Mouse (Mus musculus): ENCODE data around the gene Irak4.

The Irak4 gene

DNA sequence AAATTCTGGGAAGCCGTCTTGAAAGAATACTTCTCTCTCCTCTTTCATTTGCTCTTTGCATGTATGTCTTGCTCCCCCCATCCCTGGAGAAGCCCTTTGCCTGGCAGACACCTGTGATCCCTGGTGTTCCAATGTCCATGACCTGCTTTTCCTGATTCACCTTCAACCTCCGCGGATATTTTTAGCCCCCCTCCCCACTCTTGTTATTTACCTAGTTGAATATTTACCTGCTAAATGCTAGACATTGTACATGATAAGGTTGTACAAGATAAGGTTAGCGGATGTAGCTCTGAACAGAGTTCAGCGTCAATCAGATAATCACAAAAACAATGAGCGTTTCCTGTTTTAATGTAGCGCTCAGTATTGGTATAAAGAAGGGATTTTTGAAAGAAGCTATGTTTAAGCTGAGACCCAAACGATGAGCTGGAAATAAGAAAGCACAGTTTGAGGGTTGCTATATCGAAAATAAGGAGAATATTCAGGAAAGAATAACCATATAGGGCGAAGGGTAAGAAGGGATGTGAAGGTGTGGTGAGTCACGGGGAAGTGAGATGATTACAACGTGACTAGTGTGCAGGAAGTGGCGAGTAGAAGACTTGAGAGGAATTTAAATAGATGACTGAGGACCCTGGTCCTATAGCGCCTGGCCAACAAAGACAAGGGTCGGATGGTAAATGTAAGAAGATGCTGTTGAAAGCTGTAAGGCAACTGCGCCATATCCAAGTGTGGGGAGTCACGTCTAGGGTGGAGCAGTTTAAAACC lies 15.6 kb downstream of the Irak4 start:
- DNase-seq (ENCODE audit: low read depth, low spot score) = no peak

DNA sequence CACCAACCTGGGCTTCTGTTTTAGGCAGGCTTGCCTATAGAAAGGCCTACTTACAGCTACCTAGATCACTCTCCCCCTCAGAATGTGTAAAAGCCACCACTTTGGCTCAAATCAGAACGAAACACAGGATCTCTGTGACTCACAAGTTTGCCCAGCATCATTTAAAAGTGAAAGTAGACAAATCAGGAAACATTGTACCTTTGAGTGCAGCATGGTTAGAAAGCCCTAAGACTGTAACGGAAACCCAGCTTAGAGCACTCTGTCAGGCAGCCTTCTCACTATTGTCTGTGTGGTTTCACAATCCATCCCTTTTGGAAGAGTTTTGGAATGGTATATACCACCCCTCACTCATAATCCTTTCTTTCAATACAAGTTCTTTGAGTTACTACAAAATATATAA lies 21.5 kb downstream of the Irak4 start:
- no peak for DNase-seq (ENCODE audit: low read depth, low spot score)

DNA sequence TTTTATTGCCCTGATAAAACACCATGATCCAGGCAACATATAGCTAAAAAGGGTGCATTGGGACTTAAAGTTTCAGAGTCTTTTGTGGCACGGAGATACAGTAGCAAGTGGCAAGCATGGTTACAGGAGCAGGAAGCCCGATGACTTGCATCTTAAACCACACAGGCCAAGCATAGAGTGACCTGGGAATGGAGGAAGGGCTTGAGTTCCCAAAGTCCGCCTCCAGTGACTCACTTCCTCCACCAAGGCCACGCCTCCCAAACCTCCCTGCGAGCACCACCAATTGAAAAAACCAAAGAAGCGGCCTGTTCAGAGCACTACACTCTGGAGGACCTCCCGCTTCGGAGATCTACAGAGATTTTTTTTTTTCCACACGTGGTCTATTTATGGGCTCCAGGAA lies 22.4 kb downstream of the Irak4 start:
- peak; percentile 97 for DNase-seq (ENCODE audit: low read depth, low spot score)

DNA sequence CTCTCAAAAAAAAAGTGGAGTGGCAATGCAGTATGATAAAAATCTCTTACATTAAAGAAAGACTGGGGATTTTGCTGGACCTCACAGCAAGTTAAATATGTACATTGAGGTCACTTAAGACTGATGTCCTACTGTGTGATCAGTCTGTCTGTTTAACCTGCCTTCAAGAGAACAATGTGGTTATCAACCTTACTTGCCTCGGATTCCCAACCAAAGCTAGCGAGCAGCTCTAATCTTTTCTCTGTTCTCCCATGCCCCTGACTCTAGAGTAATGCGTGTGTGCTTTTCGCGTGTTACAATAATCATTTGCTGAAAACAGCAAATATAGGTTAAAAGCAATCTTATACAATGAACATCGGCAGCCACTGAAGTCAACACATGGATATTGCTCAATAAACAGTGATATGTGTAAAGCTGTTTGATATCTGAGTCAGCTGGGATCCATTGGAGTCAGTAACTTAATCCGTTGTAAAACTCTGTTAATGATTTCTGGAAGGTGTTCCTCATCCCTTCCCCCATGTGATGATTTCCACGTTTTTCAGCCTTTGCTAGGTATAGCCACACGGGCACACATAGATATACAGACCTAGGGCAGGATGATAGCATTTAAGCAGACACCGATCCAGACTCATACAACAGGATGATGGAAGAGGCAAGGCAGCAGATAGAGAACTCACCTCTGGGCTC lies 25.2 kb downstream of the Irak4 start:
- DNase-seq (ENCODE audit: low read depth, low spot score) = no peak

DNA sequence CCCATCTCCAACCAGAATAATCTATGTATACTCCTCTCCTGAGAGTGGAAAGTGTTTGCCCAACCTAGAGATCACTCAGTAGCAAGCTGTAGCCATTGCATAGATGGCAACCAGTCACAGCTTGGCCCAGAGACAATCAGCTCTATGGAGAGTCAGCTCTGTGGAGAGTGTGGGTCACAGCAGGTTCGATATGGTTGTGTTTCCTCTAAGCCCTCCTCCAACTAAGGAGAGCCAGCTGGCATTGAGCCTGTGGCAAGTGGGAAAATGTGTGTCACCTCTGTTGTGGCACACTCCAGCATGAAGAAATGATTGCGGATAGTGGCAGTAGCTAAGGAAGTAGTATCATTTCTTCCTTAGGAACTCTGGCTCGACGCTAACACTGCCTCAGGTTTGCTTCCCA lies 28.1 kb downstream of the Irak4 start:
- no peak for DNase-seq (ENCODE audit: low read depth, low spot score)

DNA sequence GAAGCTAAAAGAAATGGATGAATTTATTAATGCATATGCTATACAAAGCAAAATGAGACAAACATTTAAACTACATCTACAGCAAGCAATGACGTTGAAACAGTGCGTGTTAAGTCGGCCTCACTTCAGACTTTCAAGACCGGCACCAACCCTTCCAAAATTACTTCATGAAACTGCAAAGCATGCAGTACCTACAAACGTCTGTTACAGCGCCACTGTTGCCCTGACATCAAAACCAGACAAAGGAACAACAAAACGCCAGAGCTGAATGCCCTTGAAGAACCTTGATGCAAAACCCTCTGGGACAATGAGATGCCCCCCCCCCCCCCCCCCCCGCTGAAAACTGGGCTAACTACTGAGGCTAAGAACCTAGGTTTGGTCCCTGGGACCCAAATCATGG lies 29.3 kb downstream of the Irak4 start:
- peak; percentile 74 for DNase-seq (ENCODE audit: low read depth, low spot score)

DNA sequence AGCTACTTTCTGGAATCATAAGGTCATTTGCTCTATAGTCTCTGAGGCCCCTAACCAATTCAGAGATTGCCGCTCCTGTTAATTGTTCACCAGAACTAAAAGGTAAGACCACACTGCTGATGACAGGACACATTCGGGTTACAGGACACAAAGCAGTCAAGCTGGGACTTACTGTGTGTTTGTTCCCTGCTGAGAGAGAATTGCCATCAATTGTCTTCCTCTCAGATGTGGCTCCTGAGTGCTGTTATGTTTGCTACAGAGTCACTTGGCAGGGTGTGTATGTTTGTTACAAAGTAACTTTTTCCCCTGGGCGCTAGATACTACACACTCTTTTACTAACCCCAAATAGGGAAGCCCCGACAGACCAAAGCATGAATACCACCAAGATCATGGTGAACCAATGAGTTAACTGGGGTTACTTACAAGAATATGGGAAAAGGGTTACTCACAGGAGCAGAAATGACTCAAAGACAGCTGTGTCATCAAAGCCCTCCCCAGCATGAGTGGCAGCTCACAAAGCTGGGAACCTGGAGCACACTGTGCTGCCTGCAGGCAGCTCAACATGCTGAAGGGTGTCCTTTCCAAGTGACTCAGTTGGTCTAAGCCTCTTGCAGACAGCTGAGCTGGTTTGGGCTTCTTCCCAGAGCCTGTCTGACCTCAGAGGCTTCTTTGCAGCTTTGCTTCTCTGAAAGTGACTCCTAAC lies 31.3 kb downstream of the Irak4 start:
- DNase-seq (ENCODE audit: low read depth, low spot score) = peak; percentile 59

DNA sequence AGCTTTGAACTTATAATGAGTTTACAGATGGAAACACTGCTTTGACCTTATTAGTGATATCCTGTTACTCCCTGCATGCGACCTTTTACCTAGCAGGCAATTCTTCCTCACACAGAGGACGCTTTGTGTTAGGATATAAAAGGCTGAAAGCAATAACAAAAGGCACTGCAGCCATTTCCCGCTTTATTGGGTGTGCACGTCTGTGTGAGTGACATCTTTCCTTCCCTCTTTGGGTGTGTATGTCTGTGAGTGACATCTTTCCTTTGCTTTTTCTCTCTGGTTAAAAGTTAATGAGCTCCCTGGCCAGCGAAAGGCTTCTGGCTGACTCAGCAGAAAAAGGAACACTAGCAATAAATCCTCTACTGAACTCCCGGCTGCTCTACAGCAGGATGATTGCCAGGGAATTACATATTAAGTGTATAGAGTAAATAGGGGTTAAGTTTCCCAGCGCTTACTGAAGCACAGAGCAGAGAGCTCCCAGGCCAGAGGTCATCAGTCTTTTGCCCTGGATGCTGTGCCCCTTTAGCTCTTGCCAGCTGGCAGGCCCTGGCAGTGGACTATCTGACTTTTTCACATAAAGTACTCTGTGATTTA lies 38.7 kb downstream of the Irak4 start:
- peak; percentile 87 for DNase-seq (ENCODE audit: low read depth, low spot score)

DNA sequence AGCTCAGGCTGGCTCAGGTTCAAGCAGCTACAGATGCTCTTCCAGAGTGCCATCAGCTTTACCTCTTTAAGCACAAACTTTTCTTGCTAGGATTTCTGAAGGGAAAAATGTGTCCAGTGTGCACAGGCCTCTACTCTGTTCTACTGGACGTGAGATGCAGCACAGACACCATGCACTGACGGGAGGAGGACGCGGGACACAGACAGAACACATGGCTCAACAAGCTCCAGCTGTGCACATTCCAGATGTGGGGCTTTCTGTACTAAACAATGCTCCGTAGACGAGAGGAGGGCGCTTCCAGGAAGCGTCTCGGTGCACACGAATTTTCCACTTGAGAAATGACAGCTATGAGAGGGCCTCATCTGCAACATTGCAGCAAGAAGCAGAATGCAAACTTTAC lies 39.7 kb downstream of the Irak4 start:
- DNase-seq (ENCODE audit: low read depth, low spot score) = peak; percentile 25

DNA sequence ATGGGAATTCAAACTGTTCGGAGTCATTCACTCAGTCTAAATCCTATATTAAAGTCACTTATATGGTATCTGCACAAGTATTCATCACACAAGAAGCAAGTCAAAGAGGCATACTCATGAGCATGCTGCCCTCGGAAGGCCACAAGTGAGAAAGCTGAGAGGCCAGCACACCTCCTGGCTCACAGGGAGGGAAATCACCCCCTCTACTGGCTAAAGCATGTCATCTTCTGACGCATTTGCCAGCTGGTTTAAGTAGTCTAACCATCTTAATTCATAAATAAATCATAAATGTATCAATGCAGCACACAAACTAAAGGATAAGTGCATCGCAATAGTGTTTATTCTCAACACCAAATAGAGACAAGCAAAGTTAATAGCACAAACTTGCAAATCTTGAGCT lies 41.3 kb downstream of the Irak4 start:
- DNase-seq (ENCODE audit: low read depth, low spot score) = peak; percentile 64

DNA sequence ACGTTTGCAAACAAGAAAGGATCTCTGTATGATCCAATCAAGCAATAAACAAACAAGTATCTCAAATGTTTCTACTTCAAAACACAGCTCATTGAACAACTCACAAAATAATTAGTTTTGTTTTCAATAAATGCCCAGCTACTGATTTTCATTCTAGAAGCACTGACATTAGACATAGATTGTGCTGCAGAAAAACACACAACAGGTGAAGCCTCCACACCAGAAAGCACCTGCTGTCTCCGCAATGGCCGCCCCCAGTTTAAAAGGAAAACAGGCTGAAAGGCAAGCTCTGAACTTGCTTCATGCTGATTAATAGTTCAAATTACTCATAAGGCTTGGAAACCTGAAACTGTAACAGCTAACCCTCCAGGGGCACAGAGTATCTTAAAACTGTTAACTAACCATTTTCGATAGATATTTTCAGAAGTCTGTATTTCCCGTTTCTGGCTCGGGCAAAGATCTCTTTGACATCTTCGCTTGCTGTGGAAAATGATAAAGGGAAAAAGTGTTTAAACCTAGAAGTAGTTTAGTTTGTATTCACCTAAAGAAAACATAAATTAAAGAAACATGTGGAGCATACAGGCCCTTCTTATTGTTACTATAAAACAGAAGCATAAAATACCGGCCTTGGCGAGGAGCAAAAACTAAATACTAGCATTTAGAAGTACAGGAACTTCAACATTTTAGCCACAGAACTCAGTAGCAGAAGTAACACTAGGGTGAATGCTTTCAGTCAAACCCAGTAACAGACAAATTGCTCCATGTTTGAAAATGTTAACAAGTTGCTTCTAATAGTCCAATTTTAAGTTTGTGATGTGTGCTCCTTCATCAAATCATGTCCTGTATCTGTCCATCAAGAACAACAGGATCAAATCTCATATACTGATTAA lies 44.6 kb downstream of the Irak4 start:
- DNase-seq (ENCODE audit: low read depth, low spot score) = no peak

DNA sequence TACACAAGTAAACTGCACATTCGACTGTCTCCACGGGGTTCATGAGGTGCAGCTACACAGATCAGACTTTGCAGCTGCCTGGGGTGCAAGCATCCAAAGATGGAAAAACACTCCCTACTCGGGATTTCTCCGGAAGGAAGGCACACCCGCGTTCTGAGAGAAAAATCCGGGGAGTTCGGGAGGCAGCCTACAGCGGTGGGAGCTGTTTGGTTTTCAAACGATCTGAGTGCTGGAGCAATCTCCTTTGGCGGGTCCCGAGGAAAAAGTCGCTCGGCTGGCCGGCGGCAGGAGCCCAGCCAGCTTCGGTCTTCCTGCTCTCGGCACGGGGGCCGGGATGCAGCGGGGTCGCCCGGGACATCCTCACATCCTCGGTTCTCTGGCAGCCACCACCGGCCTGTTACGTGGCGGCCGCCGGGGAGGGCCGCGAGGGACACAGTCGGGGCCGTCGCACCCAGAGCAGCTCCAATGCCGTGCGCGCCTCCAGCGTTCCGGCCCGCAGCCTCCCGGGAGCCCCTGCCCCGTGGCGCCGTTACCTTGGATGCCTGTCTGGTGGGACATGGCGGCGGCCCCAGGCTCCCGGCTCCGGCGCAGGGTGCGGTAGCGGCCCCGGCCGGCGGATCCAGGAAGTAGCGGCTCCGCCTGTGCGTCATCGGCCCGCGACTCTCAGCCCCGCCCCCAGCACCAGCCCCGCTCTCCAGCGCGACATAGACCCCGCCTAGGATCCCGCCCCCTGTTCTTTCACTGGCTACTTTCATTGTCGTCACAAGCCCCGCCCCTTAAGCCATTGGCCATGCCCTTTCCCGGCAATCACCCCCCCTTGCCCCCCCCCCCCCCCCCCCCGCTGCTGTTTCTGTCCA lies 46.0 kb downstream of the Irak4 start, which contains the start of gene Twf1:
TSS of gene Twf1 (minus strand) at position 671 of the 857 bp plus-strand sequence.
- DNase-seq (ENCODE audit: low read depth, low spot score) = peak; percentile 94

DNA sequence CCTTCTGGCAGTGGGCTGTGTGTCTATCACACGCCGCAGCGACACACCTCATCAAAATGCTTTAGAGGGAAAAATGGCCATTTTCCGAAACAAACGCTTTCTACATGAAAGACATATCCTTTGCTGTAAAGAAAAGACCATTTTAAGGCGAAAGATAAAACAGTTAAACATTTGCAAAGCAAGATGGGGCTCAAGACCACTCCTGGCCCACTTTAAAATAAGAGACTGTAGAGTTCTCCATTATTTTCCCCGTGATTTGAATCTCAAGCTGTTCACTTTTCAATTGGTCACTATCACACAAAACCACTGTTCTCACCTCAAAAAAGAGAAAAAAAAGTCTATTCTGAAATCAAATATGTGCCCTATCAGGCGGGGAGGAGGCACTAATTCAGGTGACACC lies 46.6 kb downstream of the Irak4 start:
- DNase-seq (ENCODE audit: low read depth, low spot score) = no peak

DNA sequence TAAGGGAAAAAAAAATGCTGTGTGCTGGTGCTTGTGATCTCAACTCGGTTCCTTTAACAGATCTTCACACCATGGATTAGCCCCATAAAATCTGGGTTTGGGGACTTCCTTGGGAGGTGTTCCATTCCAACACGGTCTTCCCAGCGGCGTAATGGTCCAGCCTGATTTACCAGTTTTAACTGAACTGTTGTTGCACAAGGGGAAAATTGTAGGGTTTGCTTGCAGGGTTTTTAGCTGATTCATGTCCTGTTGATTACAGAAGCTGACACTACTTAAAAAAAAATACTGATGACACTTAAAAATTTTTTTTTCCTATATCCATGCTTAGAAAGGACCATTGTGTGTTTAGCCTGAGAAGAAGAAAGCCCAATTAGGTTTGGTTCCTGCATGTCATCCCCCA lies 47.9 kb downstream of the Irak4 start:
- no peak for DNase-seq (ENCODE audit: low read depth, low spot score)

DNA sequence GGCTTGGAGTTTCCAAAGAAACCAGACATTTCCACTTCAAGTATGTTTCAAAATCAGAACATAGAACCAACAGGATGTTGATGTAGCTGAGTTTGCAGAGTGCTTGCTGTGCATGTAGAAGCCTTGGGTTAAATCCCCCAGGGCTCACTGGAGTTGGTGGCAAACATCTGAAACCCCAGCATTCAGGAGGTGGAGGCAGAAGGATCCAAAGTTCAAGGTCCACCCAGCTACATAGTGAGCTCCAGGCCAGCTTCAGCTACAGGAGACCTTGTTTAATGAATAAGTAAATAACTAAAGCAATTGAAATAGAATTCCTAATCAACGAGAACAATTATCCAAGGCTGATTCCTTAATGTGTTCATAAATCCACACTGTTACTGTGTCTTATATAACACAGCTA lies 50.1 kb downstream of the Irak4 start:
- no peak for DNase-seq (ENCODE audit: low read depth, low spot score)

DNA sequence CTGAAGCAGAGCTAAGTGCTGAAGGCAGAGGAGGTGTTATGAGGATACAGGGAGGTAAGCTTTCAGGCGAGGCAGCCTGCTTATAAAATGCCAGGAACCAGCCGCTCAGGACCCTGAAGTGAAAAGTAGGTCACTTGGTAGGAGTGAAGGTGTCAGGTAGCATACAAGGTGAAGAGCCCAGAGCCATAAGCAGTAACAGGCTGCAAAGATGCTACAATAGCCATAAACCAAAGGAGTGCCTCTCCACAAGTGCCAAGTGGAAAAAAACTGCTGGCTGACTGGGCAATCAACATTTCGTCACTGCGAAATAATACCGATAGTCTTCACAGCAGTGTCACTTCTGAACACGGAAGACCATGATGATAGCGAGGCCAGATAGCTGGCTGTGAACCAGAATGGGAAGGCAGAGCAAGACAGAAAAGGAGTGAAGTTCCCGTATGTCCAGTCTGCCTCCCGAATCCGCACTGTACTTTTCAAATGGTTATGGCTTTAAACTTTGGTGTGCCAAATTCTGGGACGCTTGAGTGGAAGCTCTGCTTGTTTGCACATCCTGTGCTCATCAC lies 56.8 kb downstream of the Irak4 start:
- DNase-seq (ENCODE audit: low read depth, low spot score) = no peak

DNA sequence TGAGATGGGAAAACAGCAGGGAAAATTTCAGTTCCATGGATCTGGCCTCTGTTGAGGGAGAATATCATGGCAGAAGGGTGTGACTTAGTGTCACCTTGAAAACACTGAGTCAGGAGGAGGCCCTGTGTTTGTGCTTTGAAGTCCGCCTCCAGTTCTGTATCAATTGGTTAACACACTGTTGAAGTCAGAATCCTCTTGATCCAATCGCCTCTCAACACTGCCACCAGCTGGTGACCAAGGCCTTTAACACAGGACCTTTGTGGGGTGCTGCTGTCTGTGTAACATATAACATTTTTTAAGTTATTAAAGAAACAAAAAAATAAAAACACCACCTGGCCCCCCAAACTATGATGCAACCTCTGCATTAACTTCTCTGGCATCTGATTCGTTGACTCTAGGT lies 57.9 kb downstream of the Irak4 start:
- peak; percentile 82 for DNase-seq (ENCODE audit: low read depth, low spot score)

DNA sequence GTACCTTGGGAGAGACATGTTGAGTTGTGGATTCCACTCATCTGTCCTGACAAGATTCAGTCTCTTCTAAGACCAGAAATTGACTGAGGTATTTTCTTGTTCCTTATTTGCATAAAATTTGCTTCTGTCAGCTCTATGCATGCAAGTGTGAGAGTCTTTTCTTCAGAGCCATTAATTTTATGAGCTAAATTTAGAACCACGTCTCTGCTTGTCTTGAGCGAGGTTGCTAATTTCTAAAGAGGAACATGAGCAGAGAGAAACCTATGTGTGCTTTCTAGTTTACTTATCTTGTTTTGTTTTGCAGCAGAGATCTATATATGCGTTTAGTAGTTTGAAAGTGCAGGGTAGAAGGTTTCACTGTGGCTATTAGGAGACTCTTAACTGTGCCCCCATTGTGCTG lies 59.0 kb downstream of the Irak4 start:
- no peak for DNase-seq (ENCODE audit: low read depth, low spot score)

DNA sequence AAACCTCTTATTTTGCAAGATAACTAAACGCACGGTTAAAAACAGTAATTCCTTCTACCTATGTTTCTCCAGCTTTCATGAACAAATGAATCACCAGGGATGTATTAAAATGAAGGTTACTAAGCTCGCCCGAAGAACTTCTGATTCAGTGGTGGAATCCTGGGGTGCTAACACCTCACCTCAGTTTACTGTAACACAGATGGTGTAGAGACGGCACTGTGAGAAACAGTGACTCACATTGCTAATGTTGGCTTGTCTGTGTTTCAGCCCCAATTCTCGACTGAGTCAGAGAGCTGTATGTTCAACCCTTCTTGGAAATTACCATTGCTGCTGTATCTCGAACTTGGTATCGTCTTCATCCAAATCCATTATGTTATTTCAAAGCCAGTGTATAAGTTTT lies 64.3 kb downstream of the Irak4 start:
- no peak for DNase-seq (ENCODE audit: low read depth, low spot score)

DNA sequence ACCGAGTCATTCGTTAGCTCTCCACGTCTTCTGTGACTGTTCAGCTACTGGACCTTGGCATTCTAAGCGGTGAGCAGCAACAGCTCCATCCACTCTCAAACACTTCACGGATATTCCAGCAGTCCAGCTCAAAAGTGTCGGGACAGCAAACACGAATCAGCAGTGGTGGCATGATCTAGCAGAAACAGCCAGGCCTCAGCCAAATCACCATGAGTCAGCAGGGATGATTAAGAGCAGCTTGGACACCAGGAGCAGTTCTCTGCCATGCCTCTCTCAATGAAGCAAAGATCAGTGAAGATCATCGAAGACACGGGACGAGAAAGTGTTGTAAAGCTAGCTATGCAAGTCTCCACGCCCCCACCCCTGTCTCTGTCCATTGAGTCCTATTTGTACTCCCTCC lies 72.6 kb downstream of the Irak4 start:
- no peak for DNase-seq (ENCODE audit: low read depth, low spot score)
